Mouse (Mus musculus): ENCODE measurements around the gene Ehd3. TPM values are rescaled to one million over a fixed set of nuclear protein-coding genes. Genes with fewer than 3 reads are reported as not detected.
"Not testable (repeated sequence)": the region's sequence is repeated elsewhere in the genome, so short reads cannot be mapped to it uniquely, and the experiment has no call there.

The Ehd3 gene
- total RNA-seq, 2 experiments from 2014 or later: 78.2 to 80.3 TPM

DNA sequence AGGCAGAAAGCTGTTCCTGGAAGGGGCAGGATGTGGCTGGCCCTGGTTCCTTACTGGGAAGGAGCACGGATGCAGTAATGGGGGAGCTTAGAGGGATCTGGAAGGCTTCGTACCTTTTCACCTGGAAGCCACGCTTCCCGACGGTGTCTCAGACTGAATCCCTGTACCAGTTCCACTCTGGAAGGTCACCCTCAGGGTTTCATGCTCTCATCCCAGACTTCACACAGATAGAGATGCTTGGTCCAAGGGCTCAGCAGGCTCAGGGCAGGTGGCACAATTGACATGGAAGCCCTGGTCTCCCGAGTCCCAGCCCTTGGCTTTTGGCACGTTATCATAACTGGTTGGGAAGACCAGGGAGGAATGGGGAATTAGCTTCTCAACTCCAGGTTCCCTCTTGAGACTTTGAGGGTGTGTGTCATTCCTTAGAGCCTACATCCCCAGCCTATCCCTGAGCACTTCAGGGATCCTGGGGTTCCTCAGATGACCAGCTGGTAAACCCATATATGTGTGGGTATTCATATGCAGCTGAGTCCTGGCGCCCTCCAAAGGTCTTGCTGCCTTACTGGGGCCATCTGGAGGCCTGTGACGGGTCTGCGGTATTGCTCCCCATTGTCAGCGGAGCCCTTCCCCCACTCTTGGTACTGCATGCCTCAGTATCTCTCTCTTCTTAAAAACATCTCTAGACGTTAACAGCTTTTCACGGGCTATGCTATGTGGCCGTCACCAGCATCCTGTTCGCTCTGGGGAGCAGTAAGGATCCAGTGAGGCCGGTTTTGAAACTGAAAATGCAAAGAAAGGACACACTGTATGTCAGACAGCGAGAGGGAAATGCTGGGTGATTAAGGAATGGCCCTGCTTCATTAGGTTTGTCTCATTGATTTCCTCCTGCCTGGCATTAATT is 19.4 kb downstream of the Ehd3 start:
- intact Hi-C loops (cut with DNase I): no loop called here
- DNase-seq (ENCODE audit: low spot score in 2 of 2): no peak

DNA sequence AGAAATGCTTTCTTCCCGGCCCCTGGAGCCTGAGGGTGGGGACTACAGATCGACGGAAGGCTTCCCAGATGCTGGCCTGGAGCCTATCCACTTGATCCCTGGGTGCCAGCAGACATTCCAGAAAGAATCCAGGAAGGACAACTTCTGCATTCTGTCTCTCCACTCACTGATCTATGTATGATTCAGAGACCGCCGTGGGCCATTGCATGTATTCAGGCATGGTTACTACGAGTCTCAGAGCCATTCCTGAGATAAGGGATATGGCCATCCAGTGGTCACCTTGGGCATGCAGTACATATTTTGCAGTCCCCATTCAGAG is 20.0 kb downstream of the Ehd3 start:
- intact Hi-C loops (cut with DNase I): no loop called here
- no peak for DNase-seq (ENCODE audit: low spot score in 2 of 2)

DNA sequence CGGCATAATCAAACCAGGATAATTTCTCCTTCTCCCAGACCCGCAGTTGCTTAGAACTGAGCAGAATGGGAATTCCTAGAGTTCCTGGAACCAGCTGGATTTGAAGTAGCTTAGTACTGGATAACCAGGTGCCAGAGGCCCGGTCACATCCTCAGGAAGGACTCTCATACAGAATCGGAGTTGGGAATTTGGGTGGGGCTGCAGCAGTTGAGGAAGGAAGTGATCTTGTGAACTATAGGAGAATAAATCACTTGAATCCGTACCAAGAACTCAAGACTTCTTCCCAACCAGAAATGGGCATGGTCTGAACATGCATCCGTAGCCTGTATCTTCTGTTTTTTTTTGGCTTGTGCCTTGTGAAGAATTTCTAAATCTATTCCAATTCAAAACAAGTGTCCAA is 22.2 kb downstream of the Ehd3 start:
- intact Hi-C loops (cut with DNase I): no loop called here
- DNase-seq (ENCODE audit: low spot score in 2 of 2): no peak

DNA sequence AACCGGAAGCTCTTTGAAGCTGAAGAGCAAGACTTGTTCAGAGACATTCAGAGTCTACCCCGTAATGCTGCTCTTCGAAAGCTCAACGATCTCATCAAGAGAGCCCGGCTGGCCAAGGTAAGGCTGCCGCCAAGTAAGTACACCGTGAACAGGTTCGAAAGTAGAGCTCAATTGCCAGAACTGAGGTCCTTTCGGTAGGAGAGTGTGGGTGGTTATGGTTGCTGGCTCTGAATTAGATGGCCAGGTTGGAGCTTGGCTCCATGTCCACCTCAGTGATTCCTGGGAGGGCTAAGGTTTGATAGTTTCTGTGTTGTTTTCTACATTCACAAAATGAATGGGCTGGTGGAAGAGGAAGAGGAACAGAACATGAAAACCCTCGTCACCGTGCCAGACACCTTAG is 23.5 kb downstream of the Ehd3 start:
- intact Hi-C loops (cut with DNase I): no loop called here
- no peak for DNase-seq (ENCODE audit: low spot score in 2 of 2)

DNA sequence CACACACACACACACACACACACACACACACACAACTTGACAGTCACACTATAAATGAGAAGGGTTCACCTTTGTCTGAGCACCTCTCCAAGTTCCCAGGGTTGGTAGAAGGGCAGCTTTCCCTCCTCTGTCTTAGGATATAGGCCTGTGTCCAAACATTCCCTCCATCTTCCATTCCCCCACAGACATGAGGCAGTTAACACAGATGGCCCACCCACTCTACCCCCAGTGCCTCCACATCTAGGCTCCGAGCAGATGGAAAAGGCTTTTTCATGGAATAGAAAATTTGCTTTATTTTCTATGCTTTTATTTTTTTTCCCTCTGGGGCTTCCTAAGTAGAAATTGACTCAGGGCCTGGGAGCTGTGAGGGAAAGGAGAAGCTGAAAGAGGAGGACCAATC is 26.6 kb downstream of the Ehd3 start:
- peak; percentile 55 to 60 for DNase-seq (ENCODE audit: low spot score in 2 of 2)
- intact Hi-C loops (cut with DNase I): no loop called here

DNA sequence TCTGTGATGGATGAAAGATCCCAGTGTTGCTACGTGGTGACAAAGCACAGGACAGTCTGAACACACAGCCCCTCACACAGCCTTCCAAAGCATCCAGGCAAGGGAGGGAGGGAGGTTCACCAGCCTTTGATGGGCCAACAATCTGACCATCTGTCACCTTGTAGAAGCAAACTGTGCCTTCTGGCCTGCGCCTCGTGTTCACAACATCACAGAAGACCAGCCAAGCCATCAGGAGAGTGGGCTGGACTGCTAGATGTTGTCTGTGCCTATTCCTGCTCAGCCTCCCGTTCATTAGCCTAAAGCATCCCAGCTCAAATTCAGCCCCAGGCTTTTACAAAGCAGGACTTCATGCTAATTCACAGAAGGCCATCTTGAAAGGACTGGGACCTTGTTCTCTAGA is 27.5 kb downstream of the Ehd3 start:
- intact Hi-C loops (cut with DNase I): no loop called here
- DNase-seq (ENCODE audit: low spot score in 2 of 2): peak; percentile 26 to 36

DNA sequence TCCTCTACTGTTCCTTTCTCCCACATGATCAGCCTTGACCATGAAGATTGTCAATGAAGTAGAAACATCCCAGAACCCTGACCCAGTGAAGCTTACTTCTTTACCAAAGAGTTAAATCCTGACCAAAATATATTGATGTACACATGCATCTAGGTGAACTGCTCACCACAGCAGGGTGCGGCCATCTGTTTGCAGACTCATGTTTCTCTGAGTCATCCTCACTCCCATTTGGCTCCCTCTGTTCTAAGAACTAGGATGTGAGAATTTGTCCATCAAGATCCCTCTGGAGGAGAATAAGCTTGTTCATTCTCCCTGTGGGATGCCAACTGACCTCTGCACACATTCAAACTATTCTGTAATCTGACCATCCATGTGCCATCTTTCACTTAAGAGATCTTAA is 29.0 kb downstream of the Ehd3 start:
- DNase-seq (ENCODE audit: low spot score in 2 of 2): peak in 1 of 2 experiments; percentile 33
- intact Hi-C loops (cut with DNase I): no loop called here

DNA sequence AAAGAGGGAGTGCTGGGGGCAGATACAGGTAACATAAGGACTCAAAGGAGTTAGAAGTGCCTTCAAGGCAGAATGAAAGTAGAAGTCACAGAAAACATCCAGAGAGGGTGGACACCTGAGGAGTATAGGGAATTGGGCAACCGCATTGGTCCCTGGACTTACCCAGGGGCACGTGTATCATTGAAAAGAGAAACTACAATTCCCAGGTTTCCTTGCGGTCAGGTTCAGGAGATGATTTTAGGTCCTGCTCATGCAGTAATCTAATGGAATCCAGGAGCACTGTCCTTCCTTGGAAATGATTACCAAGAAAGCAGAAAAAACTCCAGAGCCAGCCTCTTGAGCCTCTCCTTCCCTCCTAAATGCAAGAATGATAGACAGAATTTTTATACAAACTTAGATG is 29.5 kb downstream of the Ehd3 start:
- DNase-seq (ENCODE audit: low spot score in 2 of 2): no peak
- intact Hi-C loops (cut with DNase I): no loop called here

DNA sequence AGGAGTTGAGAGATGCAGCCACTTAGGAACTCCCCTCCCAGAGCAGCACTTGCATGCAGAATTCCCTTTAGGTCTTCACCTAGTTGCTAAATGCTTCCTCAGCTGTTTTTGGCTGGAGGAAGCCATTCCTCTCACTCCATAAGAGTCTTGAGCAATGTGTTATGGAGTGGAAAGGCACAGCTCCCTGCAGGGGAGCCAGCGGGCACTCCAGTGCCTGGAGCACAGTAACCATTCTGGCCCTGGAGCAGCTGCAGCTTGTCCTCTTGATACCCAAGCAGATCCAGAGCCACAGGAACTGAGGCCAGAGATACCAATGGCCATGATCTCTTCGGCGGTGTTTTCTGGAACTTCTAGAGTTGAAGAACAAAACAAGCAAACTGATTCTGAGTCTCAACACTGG is 32.7 kb downstream of the Ehd3 start:
- no peak for DNase-seq (ENCODE audit: low spot score in 2 of 2)
- intact Hi-C loops (cut with DNase I): no loop called here

DNA sequence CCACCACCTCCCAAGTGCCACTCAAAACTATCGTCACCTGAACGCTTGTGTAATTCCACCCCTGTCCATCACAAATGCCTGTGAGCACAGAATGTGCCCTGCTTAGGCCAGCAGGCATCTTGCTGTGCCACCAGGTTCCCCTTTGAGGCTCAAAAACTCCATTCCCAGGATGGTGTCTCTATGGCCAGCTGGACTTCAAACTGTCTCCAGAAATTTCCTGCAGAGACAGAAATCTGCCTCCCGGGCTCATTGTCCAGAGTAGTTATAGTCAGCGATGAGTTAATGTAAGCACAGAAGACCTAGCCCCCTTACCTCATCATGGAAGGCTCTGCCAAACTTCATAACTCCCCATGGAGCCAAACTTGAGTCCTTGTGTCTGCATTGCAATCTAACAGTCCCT is 33.3 kb downstream of the Ehd3 start:
- no peak for DNase-seq (ENCODE audit: low spot score in 2 of 2)
- intact Hi-C loops (cut with DNase I): no loop called here

DNA sequence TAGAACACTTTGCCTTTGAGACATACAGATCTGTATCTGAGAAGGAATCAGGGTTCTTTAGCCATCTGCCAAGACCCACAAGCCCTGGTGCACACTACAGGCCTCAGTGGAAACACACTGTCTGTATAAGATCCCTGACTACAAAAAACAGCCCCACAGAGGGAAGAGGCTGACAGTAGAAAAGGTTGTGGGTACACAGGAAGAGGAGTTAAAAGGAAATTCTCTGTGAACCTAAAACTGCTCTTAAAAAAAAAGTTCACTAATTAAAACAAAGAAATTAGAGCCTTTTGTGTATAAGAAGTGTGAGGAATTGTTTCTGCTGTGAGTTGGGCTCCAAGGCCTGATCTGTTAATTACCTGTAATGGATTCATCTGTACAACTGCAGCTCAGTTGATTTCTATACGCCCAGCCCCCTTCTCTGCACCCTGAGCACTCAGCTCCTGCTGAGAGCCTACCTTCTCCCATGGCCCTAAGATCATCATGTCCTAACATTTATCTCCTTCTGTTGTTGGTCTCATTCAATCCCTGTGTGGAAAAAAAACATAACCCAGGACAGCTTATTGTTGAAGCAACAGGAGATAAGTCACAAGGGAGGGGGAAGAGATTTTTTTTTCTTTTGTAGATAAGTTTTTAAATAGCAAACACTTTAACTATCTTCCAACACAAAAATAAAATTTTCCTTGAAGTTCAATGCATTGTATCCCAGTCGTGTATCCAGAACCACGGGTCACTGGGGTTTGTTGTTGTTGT is 35.3 kb downstream of the Ehd3 start:
- DNase-seq (ENCODE audit: low spot score in 2 of 2): no peak
- intact Hi-C loops (cut with DNase I): no loop called here

DNA sequence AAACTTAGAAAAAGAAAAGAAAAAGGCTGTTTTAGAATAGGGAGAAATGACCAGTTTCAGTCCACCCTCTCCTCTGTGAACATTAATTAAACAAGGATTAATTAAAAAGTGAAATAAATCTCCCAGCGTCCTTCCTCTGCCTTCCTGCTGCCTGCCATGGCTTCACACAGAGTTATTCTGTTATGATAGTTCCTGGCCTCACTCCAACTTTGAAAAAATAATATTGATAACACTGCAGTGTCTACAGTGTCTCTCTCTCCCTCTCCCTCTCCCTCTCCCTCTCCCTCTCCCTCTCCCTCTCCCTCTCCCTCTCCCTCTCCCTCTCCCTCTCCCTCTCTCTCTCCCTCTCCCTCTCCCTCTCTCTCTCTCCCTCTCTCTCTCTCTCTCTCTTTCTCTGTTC is 35.9 kb downstream of the Ehd3 start:
- DNase-seq (ENCODE audit: low spot score in 2 of 2); intact Hi-C loops (cut with DNase I): not testable (repeated sequence)

DNA sequence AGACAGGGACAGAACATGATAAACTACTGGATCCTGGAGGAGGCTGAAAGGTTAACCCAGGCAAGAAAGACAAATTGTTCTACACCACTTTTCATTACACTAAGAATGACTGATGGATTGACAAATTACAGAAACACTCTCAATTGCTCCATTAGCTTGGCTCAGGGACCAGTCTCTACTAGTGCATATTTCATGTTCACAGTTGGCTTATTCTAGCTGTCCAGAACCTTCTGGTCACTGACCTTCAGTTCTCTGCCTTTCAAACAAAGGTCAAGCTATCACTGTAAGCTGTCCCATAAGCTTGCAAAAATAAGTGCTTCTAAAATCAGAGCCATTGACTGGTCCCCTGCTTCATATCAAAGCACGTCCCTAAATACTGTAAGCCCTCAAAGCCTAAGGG is 39.0 kb downstream of the Ehd3 start:
- intact Hi-C loops (cut with DNase I): no loop called here
- no peak for DNase-seq (ENCODE audit: low spot score in 2 of 2)

DNA sequence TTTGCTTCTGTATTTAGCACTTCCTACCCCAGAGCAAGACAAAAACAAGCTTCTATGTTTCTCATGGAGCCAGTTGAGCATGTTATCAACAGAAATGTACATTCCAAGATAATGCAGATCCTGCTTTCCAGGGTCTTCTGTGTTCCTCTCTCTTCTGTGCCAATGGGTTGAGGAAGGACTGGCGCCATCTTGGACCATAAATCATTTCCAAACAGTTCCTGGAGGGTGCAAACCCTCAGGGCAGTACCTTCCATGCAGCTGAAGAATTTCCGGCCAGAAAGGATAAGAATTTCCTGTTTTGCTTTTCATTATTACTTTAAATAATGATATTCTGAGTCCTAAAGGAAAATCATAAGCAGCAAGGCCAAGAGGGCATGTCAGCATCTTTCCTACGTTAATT is 41.7 kb downstream of the Ehd3 start:
- DNase-seq (ENCODE audit: low spot score in 2 of 2): no peak
- intact Hi-C loops (cut with DNase I): no loop called here

DNA sequence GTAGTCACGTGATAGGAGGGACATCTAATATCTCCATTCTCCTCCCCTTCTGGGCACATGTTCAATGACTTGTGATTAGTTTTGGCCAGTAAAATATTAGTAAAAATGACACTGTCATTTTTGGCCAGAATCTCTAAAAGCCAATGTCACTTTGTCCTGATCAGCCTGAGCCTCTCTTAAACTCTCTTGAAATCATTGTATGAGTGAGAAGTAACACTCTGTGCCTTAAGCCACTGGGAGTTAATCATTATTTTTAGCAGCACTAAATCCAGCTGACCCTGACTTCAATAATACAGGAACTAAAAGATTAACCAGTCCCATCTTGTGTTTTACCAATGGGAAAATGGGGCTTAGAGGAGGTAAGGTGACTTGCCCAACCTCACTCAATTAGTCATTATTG is 43.5 kb downstream of the Ehd3 start:
- DNase-seq (ENCODE audit: low spot score in 2 of 2): no peak
- intact Hi-C loops (cut with DNase I): no loop called here

DNA sequence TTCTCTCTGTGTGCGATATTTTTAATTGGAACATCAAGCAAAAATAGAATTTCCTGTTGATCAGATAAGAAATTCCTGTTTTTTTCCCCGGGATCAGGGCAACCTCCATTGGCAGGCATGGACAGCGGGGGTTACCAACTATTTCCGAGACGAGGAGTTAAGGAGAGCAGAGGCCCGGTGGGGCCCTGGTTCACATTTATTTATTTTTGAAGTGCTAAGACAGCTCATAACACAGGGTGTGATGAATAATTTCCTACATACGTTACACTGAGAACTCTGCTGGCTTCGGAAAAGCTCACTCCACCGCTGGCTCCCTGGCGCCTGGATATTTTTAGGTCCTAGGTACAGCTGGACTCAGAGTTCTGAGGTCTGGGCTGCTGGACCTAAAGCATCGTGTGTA is 49.1 kb downstream of the Ehd3 start:
- no peak for DNase-seq (ENCODE audit: low spot score in 2 of 2)
- intact Hi-C loops (cut with DNase I): no loop called here

DNA sequence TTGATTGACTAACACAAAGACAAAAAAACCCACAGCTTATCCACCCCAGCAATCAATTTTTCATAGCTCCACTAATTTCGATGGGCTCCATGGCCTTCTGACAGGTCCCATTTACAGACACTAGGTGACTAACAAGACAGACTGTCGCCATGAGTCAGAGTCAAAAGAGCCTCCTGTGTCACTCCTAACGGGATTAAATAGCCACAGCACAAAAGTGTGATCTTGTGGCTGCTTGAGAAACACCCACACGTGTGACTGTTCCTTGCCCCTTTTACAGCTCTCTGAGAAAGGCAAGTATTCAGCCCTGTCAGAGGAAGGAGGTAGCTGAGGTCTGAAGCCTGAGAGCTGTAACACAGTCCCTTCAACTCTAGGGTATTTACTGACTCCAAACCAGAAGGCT is 49.8 kb downstream of the Ehd3 start:
- DNase-seq (ENCODE audit: low spot score in 2 of 2): no peak
- intact Hi-C loops (cut with DNase I): no loop called here

DNA sequence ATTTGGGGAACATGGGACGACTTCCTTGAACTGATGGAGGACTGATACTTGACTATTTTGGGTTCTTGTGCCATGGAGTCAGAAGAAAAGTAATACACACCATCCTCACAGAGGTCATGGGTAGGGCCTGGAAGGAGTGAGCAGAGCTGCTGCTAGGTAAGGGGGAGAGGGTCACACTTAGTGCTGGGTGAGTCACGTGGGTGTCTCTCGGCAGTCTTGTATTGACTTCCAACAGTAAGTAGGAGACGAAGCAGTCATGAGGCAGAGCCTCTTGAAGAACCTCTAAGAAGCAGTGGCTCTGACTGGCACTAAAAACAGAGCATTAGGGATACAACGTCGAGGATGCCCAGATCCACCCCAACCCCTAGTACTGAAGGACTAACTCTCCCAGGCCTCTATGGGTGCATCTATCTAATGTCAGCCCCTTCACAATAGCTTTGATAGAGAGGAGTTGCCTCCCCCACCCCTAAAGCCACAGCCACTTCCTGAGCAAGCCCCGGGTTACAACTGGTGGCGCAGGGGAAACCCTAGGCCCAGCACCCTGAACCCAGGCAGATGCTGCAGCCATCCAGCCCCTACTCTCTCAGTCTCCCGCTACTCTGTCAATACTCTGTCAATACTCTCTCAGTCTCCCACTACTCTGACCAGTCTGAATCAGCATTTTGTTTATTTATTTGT is 65.2 kb downstream of the Ehd3 start:
- intact Hi-C loops (cut with DNase I): no loop called here
- no peak for DNase-seq (ENCODE audit: low spot score in 2 of 2)

DNA sequence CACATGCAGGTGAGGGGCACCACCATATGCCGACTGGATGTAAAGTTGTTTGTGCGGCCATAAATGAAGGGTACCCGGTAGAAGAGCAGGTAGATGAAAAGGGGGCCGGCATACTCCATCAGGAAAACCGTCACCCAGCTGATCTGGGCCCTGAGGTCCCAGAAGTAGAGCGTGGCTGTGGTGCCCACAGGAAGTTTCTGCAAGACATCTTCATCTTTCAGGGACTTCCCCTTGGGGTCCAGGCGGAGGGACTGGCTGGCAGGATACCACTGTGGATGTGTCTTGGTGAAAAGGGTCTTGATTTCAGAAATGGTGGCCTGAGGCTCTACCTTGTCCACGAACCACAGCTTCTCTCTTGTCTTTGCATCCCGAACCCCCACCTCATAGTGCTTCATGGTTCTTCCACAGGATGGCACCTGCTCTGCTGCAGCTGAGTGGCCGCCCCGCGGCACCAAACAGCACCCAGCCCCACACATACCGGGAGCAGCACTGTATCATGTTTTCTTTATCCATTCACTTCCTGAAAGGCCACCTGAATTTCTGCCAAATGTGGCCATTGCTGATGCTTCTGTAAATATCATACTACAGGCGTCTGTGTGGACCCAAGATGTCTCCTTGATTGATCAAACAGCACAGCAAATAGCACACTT is 67.1 kb downstream of the Ehd3 start:
- intact Hi-C loops (cut with DNase I): no loop called here
- DNase-seq (ENCODE audit: low spot score in 2 of 2): no peak

DNA sequence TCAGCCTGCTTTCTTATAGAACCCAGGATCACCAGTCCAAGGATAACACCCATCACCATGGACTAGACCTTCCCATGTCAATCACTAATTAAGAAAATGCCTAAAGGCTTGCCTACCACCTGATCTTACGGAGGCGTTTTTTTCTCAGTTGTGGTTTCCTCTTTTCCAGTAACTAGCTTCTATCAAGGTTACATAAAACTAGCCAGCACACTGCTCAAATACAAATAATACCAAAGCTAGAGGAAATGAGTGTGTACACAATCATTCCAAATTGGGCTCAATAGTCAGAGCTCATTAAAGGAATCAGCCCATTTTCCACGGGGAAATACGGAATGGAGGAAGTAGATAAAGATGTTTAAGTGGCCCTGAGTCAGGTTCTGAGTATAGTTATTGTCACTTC is 71.3 kb downstream of the Ehd3 start:
- no peak for DNase-seq (ENCODE audit: low spot score in 2 of 2)
- intact Hi-C loops (cut with DNase I): no loop called here

All from left cerebral cortex, postnatal 14 days (tissue).